Mouse (Mus musculus) fat pad, adult 2 months (tissue): Measurements from ENCODE around the gene Psmd2.
A peak's percentile ranks its signal among the peaks of the same experiment; 100 is the strongest.
"Not testable (repeated sequence)": the region's sequence is repeated elsewhere in the genome, so short reads cannot be mapped to it uniquely, and the experiment has no call there.

Experiments
- DNase-seq: peaks from one replicate; pipeline ENCODE4 v3.0.0-alpha.2; 2011; ENCODE audit warnings: low read depth, low spot score; ENCODE audit errors: extremely low read depth

Gene Psmd2

DNA sequence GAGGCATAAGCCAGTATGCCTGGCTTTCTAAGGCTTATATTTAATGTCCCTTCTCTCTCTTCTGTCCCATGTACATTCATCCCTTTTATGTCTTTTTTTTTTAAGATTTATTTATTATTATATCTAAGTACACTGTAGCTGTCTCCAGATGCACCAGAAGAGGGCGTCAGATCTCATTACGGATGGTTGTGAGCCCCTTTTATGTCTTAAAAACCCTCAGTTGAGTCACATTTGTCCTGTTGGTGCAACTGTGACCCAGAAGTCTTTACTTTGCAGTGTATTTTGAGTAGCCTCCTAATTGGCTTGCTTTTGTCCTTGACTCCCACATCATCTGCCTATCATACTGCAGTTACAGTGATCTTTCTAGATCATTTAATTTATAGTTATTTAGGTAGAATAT lies 1.9 kb downstream of the Psmd2 start:
- no peak for DNase-seq

GRCm38 (mm10) chr16:20657661-20658060 lies 6.2 kb downstream of the Psmd2 start:
- DNase-seq = no peak

GRCm38 (mm10) chr16:20668013-20668412 lies 16.6 kb downstream of the Psmd2 start, which contains the start of gene Eif4g1:
Gene Eif4g1, plus strand, starts transcription at chr16:20668313.
- DNase-seq = not testable (repeated sequence)

DNA sequence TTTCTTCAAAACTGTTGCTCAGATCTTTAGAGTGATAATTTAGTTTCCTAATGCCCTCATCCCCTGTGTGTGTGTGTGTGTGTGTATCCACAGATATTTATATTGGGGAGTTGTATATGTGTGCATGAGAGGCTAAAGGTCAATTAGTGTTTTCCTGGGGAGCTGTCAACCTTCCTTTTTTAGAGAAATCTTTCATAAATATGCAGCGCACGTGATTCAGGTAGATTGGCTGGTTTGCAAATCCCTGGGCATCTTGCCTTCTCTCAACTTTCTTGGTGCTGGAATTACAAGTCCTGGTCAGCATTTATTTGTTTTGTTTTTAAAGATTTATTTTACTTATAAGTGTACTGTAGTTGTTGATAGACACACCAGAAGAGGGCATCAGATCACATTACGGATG lies 18.8 kb downstream of the Psmd2 start:
- no peak for DNase-seq

DNA sequence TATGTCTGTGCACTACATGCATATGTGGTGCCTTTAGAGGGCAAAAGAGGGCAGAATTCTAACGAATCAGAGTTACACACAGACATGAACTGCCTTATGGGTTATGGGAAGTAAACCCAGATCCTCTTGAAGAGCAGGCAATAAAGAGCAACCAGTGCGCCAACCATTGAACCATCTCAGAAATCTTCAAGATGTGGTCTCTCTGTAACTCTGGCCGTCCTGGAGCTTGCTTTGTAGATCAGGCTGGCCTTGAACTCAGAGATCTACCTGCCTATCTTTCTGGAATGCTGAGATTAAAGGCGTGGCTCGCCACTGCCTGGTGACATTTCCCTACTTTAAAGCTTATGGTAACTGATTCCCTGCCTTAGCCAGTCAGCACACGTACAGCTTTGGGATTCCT lies 20.4 kb downstream of the Psmd2 start:
- no peak for DNase-seq

- no peak for DNase-seq
These were observed 21.0 kb downstream of the Psmd2 start for GRCm38 (mm10) chr16:20672500-20672902.

- no peak for DNase-seq
These were observed 21.7 kb downstream of the Psmd2 start for GRCm38 (mm10) chr16:20672965-20673705.

GRCm38 (mm10) chr16:20673706-20674303 lies 22.4 kb downstream of the Psmd2 start:
- no peak for DNase-seq

DNA sequence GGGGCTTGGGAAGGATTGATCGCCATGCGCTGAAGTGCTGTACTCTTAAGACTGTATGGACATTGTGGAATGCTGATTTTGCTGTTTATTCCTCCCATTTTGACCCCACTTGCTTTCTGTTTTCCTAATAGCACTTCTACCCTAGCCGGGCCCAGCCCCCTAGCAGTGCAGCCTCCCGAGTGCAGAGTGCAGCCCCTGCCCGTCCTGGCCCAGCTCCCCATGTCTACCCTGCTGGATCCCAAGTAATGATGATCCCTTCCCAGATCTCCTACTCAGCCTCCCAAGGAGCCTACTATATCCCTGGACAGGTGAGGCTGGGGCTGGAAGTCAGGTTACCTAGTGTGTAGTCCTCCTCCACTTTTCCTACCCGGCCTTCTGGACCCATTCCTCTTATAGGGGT lies 23.8 kb downstream of the Psmd2 start:
- DNase-seq = no peak

DNA sequence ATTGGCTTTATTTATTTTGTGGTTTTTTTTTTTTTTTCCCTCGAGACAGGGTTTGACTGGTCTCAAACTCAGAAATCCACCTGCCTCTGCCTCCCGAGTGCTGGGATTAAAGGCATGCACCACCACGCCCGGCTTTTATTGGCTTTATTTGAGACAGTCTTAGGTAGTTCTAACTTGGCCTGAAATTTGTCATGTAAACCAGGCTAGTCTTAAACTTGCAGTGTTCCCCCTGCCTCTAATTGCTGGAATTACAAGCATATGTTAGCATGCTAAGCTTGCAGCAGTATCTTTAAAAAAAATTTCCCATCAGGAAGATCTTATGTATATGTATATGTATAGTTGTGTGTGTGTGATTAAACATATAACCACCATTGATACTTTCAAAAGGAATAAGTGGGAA lies 25.2 kb downstream of the Psmd2 start:
- no peak for DNase-seq

DNA sequence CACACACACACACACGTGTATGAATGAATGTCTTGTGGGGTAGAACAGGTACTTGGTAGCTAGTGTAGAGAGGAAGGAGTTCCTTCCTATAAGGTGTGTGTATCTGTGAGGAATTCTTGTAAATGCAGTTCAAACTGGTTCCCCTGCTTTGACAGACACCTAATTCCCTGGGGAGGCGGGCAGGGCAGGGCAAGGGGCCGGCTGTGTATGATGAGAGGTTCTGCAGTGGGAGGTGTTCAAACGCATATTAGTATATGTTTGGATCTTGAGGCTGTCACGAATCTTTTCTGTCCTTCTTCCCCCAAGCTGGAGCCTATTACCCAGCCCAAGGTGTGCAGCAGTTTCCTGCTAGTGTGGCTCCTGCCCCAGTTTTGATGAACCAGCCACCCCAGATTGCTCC lies 25.9 kb downstream of the Psmd2 start:
- DNase-seq = no peak

GRCm38 (mm10) chr16:20677974-20678675 lies 26.7 kb downstream of the Psmd2 start:
- DNase-seq = peak; percentile 34

DNA sequence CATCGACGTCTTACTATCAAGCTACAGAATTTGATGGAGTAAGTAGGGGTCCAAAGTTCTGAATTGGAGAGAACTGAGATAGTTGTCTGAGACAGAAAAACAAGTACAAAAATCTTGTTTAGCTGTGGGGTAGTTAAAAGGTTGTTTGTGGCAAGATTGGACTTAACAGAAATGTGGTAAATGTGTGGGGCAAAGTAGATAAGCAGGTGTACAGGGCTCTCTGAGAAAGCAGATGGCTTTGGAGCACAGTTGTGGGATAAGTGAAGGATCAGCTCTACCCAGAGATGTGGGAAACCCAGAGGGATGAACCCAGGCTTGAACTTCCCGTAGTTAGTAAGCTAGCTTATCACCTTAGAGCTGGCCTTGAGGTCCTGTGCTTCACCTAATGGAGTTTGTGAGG lies 39.3 kb downstream of the Psmd2 start:
- DNase-seq = no peak

DNA sequence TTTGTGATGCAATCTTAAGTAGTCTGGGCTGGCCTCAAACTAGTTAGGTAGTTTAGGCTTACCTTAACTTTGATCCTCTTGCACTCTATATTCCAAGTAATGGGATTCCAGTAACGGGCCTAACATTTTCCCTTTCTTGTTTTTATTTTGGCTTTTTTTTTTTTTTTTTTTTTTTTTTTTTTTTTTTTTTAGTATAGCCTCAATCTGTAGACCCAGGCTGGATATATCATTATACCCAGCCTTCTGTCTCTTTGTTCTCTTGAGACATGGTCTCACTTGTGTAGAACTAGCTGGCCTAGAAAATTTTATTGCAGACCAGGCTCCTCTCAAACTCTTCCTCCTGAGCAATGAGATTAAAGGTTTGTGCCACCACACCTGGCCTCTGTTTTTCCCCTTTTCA lies 40.2 kb downstream of the Psmd2 start:
- DNase-seq = no peak

GRCm38 (mm10) chr16:20692241-20692965 lies 41.0 kb downstream of the Psmd2 start:
- no peak for DNase-seq

DNA sequence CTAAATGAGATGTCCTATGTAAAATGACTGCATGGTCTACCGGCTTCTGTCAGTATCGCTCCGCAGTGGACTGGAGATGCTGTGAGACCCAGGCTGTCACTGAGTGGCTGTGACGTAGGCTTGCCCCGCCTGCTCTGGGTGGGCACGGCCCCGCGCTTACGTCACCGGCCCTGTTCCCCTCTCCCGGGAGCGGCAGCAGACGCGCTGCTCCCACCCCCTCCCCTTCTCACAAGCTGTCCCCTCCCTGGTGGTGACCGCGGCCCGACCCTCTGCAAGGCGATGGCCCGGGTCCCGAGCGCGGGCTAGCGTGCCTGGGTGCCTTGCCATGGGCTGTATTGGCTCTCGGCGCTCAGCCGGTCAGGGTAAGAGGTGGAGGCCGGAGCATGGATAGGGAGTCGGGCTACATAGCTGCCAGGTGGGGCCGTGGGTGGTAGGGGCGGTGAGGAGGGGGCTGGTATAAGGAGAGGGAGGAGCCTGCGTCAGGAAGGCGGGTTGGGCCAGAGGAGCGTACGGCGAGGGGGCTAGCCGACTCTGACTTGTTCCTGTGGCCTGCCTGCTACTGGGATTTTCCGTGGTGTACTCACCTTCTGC lies 41.8 kb downstream of the Psmd2 start, which contains the start of gene Fam131a:
Fam131a (plus strand) TSS at position 131 of the 591 bp plus-strand sequence.
- no peak for DNase-seq

DNA sequence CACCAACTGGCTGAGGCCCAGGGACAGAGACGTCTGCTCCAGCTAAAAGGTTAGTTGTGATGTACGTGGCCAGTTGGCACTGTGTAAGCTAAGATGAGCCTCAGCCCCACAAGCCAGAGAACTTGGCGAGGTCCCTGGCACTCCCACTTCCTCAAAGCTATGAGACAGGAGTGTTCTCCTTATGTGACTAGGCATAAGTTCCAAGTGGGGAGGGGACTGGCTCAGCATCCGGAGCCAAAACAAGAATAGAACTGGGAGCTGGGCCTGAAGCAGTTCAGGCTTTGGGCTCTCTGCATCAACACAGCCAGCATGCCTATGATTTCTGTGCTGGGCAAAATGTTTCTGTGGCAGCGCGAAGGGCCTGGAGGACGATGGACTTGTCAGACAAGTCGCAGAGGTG lies 43.3 kb downstream of the Psmd2 start:
- DNase-seq = no peak

DNA sequence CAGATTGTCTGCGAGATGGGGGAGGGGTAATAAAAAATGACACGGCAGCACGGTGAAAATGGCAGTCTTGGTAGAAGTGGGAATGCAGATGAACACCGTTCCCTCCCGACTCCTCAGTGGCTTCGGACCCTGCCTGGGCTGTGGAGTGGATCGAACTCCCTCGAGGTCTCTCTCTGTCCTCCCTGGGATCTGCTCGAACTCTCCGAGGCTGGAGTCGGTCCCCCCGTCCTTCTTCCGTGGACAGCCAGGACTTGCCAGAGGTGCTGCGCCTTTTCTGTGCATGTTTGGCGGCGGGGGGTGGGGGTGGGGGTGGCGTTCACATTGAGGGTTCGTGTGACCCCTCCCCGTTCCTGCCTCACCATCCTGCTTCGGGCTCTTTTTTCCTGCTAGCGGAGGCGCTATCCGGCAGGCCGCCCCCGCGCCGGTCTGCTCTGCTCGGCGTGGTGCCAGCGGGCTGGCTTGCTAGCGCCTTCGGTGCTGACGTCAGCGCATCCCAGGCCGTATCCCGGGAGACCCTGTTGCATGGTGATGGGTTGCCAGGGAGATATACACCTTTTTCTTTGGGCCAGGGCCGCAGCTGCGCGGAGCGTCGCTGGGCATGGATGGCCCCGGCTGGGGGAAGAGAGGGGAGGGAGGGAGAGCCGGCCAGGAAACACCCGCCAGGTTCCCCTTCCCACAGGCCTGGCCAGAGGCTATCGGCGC lies 44.3 kb downstream of the Psmd2 start:
- no peak for DNase-seq

DNA sequence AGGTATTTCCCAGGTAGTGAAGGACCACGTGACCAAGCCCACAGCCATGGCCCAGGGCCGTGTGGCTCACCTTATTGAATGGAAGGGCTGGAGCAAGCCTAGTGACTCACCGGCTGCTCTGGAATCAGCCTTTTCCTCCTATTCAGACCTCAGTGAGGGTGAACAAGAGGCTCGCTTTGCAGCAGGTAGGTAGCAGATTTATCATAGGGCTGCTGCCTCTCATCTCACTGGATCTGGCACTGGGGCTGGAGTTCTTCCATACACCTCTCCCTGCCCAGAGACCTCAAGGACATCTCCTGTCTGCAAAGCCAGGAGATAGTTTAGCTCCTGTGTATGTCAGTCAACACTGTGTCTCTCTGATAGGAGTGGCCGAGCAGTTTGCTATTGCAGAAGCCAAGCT lies 47.8 kb downstream of the Psmd2 start:
- DNase-seq = no peak

- no peak for DNase-seq
These were observed 48.6 kb downstream of the Psmd2 start for GRCm38 (mm10) chr16:20700036-20700435.
